Mouse (Mus musculus) kidney, adult 2 months (tissue): ENCODE results near the gene Gm11084.

ENCODE experiments used
- CTCF ChIP-seq: fragments of 200-500 bp; conservative IDR thresholded peaks from 2 replicates; pipeline ENCODE4 v1.5.1; 2011; ENCODE audit warnings: low read depth, mild to moderate bottlenecking, control low read depth, low read length, moderate library complexity, mixed read lengths; ENCODE audit not compliant: insufficient read depth, insufficient read length
- POLR2A ChIP-seq: fragments of 200-500 bp; IDR thresholded peaks from one replicate; pipeline ENCODE4 v1.6.1; 2011; ENCODE audit warnings: low read depth, low read length, control low read depth

GRCm38 (mm10) chr2:72992497-72992896, 6.0 kb upstream of the Gm11084 start:
- TF ChIP-seq POLR2A (no peak), CTCF (no peak)
